Mouse (Mus musculus): ENCODE measurements around the gene Ehd3.

The Ehd3 gene

GRCm38 (mm10) chr17:73803521-73804184 is at the start of gene Ehd3:
TSS of gene Ehd3 (plus strand) at chr17:73804134.
- DNase-seq (ENCODE audit: low spot score), result no peak

DNA sequence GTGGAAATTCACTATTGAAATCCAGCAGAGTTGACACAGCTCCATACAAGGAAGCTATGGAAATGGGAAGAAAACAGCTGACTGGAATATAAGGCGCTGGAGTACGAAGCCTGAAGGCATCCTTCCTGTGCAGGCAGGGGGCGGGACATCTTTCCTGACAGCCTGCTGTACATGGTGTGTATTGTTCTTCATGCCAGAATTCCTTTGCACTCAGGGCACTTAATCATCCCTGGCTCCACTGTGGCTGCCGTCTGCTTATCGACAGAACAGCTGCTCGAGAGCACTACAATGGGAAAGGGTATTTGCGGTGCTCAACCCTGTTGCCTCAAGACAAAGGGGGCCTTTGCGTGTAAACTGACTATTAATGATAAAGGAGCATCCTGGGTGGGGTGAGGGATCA is 33.0 kb upstream of the Ehd3 start:
- DNase-seq (ENCODE audit: low spot score), result peak; percentile 5

- DNase-seq (ENCODE audit: low spot score), result no peak
Observed at GRCm38 (mm10) chr17:73786642-73787311, 17.2 kb upstream of the Ehd3 start.

- DNase-seq (ENCODE audit: low spot score), result no peak
Observed at GRCm38 (mm10) chr17:73790284-73791020, 13.5 kb upstream of the Ehd3 start.

DNA sequence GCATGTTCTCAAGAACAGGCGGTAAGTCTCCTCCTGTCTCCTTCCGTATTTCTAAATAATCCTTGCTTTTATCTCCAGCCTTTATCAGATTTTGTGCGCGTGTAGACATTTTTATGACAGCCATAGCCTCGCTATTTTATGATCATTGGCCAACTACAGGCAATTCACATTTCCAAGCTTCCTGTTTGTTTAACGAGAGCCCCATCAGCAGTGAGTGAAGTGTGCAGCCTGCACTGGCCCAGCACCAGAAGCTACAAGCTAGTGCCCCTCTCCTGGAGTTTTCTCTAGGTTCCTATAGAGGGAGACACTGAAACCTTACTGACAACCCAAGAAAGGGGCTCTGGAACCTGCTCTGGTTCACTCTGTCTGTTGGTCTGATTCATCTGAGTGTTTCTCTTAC is 7.1 kb upstream of the Ehd3 start:
- DNase-seq (ENCODE audit: low spot score), result no peak

- DNase-seq (ENCODE audit: low spot score), result no peak
Observed at GRCm38 (mm10) chr17:73797706-73798105, 6.2 kb upstream of the Ehd3 start.

GRCm38 (mm10) chr17:73804592-73805271 is 798 bp downstream of the Ehd3 start:
- peak; percentile 96 for DNase-seq (ENCODE audit: low spot score)

DNA sequence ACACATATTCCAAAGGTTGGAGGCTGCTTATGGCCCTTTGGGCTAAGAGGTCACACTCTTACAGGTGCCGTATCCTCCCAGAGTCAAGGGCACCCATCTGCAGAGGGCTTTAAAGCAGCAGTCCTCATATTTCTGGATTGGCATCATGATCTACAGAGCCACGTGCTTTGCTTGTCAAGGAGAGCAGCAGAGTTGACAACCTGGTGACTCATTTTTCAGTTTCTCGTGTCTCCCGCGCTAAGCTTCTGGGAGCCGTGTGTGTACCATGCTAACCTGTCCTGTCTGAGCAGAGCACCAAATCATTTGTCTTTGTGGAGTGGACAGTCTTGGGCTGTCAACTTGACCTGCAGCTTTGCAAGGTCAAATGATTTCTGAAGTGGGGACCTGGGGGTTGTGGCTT is 2.4 kb downstream of the Ehd3 start:
- DNase-seq (ENCODE audit: low spot score), result no peak

- DNase-seq (ENCODE audit: low spot score), result no peak
Observed at GRCm38 (mm10) chr17:73807211-73807610, 3.3 kb downstream of the Ehd3 start.

DNA sequence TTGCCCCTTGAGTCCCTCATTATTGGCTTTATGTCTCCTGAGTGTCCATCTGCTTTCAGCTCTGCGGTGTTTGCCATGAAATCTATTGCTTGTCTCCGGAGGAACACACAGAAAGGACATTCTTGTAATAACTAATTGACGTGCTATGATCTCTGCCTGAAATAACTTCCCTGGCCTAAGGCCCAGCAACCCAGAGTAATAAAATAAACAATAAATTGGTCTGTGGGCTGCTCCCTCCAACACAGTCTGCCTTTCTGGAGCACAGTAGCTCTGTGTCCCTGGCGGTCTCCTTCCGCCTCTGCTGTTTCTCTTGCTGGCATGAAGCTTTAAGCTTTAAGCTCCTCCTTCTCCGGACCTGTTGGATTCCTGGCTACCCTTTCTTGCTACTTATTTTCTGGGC is 4.5 kb downstream of the Ehd3 start:
- DNase-seq (ENCODE audit: low spot score), result peak; percentile 63

DNA sequence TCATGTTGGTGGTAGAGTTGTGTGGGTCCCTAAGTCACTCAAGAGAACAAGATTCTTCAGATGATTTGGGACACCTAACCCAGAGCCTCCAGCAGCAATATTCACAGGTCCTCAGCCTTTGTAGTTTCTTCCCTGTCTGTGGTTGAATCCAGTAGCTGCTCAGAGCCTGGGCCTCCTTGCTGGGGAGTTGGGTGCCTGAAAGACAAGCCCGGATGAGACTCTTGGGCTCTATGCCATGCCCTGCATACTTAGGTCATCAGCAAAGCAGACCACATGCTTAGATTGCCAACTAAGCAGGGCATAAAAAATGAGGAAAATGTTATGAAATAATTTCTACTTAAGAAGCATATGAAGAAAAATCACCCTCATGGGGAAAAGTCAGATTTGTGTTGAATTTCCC is 6.9 kb downstream of the Ehd3 start:
- DNase-seq (ENCODE audit: low spot score), result no peak

DNA sequence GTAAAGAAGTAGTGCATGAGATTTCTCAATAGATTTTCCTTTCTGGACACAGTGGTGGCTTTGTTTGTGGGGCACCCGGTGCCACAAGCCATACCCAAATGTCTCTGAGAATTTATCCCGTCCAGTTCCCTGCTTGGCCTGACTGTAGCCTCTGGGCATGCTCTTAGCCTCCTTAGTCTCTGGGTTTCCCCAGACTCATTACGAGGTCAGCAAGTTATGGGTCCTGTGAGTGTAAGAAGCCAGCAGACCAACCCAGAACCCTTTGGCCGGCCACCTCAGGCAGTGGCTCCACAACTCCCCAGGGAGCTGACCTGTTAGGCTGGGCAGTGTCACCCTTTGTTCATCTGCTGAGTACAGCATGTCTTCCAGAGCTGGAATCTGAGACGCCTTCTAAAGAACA is 7.6 kb downstream of the Ehd3 start:
- DNase-seq (ENCODE audit: low spot score), result no peak

DNA sequence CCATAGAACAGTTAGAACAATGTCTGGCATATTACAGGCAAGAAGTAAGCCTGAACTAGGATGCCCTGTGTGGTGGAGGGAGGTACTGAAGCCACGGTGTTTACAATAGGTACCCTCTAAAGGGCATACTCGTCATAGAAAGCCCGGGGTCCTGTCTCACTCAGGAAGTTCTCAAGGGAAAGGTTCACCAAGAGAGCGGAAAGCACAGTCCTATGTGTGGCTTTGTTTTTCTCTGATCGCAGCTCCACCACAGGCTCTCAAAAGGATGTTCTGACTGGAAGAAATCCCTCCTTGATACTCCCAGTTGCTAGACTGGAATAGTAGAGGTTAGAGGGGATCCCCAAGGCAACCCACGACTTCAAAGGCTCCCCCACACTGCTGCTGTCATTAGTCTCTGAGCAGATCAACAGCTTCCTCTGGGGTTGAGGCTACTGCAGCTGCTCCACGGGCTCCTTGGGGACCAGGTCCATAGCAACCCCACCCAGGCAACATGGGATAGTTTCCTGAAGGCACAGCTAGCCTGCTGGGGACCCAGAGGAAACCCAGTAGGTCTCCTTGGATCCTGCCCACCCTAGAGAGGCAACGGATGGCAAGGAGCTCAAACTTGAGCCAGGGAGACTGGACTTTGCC is 9.2 kb downstream of the Ehd3 start:
- no peak for DNase-seq (ENCODE audit: low spot score)

- DNase-seq (ENCODE audit: low spot score), result no peak
Observed at GRCm38 (mm10) chr17:73814500-73815190, 10.7 kb downstream of the Ehd3 start.

GRCm38 (mm10) chr17:73817697-73818380 is 13.9 kb downstream of the Ehd3 start:
- no peak for DNase-seq (ENCODE audit: low spot score)

- no peak for DNase-seq (ENCODE audit: low spot score)
Observed at GRCm38 (mm10) chr17:73818936-73819335, 15.0 kb downstream of the Ehd3 start.

- no peak for DNase-seq (ENCODE audit: low spot score)
Observed at GRCm38 (mm10) chr17:73820726-73821125, 16.8 kb downstream of the Ehd3 start.

- DNase-seq (ENCODE audit: low spot score), result no peak
Observed at GRCm38 (mm10) chr17:73822255-73822654, 18.3 kb downstream of the Ehd3 start.

- no peak for DNase-seq (ENCODE audit: low spot score)
Observed at GRCm38 (mm10) chr17:73823121-73824021, 19.4 kb downstream of the Ehd3 start.

DNA sequence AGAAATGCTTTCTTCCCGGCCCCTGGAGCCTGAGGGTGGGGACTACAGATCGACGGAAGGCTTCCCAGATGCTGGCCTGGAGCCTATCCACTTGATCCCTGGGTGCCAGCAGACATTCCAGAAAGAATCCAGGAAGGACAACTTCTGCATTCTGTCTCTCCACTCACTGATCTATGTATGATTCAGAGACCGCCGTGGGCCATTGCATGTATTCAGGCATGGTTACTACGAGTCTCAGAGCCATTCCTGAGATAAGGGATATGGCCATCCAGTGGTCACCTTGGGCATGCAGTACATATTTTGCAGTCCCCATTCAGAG is 20.0 kb downstream of the Ehd3 start:
- no peak for DNase-seq (ENCODE audit: low spot score)

Data from layer of hippocampus, adult 11-12 months (tissue).